Mouse (Mus musculus) gastrocnemius, postnatal 25 days (tissue): ENCODE data around the gene Gm11555. TPM values are rescaled to one million over a fixed set of nuclear protein-coding genes. Genes with fewer than 3 reads are reported as not detected.
"Not testable (repeated sequence)": the region's sequence is repeated elsewhere in the genome, so short reads cannot be mapped to it uniquely, and the experiment has no call there.

Experiments
- DNase-seq: peaks from one replicate; pipeline ENCODE4 v3.0.0; 2022
- long read RNA-seq, 2 experiments: library from polyadenylated mRNA; stranded (forward); transcript quantifications; one replicate each; pipeline ENCODE4 v2.0.0; 2021
- total RNA-seq, 2 experiments: library from RNA; stranded (reverse); gene quantifications; 1 replicate in 1 of 2; 2 replicates in 1 of 2; pipeline ENCODE4 v1.2.3; 2021

The Gm11555 gene
- not detected for total RNA-seq
- long read RNA-seq, experiment 1: 0 reads
- long read RNA-seq, experiment 2: 0 reads

DNA sequence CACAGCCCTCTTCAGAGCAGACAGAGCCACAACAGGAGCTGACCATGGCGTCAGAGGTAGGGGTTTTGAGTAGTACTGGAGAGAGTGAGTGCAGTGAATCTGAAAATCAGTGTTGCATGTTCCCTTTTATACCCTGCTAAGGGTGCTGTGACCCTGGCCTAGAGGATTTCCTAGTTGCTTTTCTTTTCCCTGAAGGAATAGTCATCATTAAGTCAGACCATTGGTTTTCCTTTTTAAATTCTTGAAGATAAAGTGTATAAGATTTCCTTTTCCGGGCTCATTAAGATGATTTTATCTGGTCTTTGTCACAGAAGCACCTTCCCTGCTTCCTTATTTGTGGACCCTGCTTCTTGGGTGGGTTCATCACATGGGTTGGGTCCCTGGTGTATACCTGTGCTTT, at the start of gene Gm11555:
Gm11555 (minus strand) TSS at position 101 of the 400 bp plus-strand sequence.
- no peak for DNase-seq

DNA sequence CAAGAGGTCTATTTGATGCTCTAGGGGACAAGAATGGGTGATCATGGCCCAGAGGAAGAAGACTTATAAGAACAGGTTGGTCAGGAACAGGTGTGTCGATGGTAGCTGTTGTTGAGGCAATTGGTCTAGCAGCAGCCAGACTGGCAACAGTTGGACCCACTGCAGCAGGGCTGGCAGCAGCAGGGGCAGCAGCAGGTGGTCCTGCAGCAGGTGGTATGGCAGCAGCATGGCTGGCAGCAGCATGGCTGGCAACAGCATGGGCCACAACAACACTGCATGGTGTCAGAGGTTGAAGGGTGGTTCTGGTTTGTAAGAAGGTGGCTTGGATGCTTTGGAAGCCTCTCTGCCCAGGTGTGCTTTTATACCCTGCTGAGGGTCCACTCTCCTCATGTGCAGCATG, 40.4 kb upstream of the Gm11555 start, which contains the start of gene Gm14190:
Gm14190 (minus strand) TSS at position 278 of the 400 bp plus-strand sequence.
- no peak for DNase-seq

- DNase-seq: not testable (repeated sequence)
Observed at GRCm38 (mm10) chr11:99685235-99685634, 35.2 kb upstream of the Gm11555 start.

GRCm38 (mm10) chr11:99683481-99683880, 33.4 kb upstream of the Gm11555 start:
- DNase-seq: no peak

DNA sequence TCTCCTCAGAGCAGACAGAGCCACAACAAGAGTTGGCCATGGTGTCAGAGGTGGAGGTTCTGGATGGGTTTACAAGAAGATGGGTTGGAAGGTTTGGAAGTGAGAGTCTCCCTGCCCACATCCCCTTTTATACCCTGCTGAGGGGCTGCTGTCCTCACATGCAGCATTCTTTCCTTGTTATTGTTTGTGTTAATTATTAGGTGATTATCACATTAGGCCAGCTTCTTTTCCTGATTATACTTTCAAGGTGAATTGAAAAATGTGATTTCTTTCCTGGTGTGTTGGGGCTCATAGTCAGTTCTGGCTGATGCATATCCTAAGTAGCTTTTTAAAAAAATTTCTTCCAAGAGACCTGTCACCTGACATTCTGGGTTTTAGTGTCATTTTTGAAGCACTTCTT, 15.8 kb upstream of the Gm11555 start, which contains the start of gene Krtap4-6:
Krtap4-6 (minus strand) TSS at position 101 of the 400 bp plus-strand sequence.
- no peak for DNase-seq

DNA sequence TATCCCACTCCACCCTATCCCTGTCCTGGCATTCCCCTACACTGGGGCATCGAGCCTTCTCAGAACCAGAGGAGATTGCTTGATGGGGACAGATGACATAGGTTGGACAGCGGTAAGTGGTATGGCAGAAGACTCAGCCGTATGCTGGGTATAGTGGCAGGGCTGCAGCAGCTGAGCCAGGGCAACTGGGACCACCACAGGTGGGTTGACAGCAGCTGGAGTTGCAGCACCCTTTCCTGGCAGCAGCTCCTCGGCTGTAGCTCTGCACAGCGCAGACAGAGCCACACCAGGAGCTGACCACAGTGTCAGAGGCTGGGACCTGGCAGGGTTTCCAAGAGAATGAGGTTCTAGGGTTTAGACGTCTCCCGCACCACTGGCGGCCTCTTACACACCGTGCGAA, 12.8 kb upstream of the Gm11555 start:
- DNase-seq: no peak

DNA sequence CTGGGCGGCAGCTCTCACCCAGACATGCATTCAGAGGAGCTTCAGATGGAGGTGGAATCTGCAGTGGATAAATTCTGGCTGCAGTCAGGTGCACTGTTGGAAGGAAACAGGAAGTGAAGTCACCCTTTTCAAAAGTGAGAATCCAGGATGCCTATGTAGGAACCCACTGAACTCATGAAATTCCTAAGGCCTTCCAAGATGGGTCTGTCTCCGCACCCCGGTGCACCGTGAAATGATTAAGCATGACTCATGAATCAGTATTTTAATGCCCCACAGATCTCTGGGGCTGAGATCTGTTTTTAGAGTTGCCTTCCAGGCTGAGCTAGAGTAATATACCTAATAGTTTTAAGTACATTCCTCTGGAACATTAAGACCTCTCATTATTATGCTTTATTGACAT, 9.2 kb upstream of the Gm11555 start:
- DNase-seq: no peak

GRCm38 (mm10) chr11:99658467-99659010, 8.5 kb upstream of the Gm11555 start, which contains the start of gene Gm11563:
Gene Gm11563 (minus strand): TSS chr11:99658960.
- DNase-seq: not testable (repeated sequence)

GRCm38 (mm10) chr11:99657051-99657450, 7.0 kb upstream of the Gm11555 start:
- no peak for DNase-seq

- no peak for DNase-seq
Observed at GRCm38 (mm10) chr11:99646444-99646843, 3.6 kb downstream of the Gm11555 start.

DNA sequence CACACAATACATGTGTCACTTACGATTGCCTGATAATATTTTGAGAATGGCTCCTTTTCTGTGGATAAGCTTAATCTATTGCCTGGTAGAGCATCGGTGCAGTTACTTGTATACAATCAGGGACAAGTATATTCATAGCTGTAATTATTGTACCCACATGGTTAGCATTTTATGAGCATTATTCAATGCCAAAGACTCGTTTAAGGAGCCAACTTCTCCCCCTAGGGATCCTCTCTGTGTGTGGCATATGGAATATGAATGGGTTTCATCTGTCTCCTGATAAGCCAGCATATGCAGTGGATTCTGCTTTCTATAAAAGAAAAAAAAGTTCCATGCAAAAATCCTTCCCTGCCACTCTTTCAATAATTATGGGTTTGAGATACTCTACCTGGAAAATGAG, 5.7 kb downstream of the Gm11555 start:
- DNase-seq: no peak

DNA sequence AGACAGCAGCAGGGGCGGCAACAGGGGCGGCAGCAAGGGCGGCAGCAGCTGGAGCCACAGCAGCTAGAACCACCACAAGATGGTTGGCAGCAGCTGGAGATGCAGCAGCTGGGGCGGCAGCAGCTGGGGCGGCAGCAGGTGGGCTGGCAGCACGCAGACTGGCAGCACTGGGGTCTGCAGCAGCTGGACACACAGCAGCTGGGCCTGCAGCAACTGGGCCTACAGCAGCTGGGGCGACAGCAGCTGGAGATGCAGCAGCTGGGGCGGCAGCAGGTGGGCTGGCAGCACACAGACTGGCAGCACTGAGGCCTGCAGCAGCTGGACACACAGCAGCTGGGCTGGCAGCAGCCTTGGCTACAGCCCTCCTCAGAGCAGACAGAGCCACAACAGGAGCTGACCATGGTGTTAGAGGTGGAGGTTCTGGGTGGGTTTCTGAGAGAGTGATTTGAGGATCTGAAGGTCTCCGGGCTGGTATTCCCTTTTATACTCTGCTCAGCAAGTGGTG, 6.3 kb downstream of the Gm11555 start, which contains the start of gene Krtap4-7:
Krtap4-7 (minus strand) TSS at position 455 of the 505 bp plus-strand sequence.
- not testable (repeated sequence) for DNase-seq

- DNase-seq: no peak
Observed at GRCm38 (mm10) chr11:99640926-99641325, 9.1 kb downstream of the Gm11555 start.

DNA sequence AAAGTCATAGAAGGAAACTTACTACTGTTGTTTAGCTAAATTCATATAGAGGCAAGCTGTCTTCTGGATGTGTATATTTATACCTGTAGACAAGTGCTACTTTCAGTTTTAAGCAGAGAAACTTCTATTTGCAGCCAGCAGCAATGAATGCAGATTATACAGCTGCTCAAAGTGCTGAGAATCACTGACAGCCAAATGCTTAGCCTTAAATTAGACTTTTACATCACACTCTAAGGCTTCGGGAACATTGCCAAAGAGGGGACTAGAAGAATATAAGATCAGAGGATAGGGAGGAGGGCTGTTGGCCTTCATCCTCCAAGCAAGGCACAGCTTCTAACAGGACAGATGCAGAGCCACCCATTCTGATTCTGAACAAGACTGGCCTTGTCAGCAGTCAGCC, 12.9 kb downstream of the Gm11555 start:
- no peak for DNase-seq

DNA sequence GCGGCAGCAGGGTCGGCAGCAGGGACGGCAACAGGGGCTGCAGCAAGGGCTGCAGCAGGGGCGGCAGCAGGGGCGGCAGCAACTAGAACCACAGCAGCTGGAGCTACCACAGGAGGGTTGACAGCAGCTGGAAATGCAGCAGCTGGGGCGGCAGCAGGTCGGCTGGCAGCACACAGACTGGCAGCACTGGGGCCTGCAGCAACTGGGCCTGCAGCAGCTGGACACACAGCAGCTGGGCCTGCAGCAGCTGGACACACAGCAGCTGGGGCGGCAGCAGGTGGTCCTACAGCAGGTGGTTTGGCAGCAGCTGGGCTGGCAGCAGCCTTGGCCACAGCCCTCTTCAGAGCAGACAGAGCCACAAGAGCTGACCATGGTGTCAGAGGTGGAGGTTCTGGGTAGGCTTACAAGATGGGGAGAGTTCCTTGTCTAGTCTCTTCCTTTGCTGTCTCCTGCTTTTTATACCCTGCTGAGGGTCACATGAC, 15.3 kb downstream of the Gm11555 start, which contains the start of gene Krtap4-2:
Krtap4-2 (minus strand) TSS at position 432 of the 482 bp plus-strand sequence.
- DNase-seq: no peak

DNA sequence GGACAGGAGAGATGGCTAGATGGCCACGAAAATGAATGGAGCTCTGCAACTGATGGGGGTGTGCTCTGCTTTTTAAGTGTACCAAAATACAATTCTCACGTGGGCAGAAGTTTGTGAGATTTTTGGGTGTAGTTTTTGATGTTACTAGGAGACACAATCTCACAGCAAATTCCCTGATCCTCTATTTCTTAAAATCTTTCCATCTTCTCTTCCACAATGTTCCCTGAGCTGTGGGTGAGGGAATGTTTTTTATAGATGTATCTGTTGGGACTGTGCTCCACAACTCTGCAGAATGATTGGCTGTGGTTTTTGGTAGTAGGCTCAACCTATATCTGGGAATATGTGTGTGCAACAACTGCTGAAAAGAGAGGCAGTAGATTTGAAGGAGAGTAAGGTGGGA, 16.7 kb downstream of the Gm11555 start:
- DNase-seq: no peak

DNA sequence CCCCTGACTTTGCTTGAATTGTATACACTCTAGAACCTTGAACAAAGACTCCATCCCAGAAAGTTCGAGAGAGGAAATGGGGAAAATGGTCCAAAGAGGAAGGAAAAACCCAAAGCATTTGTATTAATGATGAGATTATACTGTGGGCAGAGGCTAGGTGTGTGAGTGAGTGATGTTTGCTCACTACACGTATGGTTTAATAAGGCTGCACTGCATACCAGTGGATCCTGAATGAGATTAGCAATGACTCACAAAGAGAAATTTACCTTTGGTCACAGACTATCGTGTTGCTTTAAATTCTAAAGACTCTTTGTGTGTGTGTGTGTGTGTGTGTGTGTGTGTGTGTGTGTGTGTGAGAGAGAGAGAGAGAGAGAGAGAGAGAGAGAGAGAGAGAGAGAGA, 19.1 kb downstream of the Gm11555 start:
- DNase-seq: no peak

DNA sequence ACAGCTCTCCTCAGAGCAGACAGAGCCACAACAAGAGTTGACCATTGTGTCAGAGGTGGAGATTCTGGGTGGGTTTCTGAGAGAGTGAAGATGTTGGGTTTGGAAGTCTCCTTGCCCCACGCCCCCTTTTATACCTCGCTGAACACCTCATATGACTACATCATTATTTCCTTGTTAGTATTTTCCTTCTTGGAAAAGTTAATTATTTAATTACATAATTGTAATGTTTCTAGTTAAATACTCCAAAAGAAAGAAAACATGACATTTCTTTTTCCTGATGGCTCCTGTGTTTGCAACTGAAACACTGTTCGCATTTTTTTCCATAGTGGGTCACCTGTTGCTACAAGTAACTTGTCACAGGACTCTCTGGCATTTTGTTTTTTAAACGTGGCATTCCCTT, 21.9 kb downstream of the Gm11555 start, which contains the start of gene Krtap4-1:
Krtap4-1 (minus strand) TSS at position 101 of the 400 bp plus-strand sequence.
- no peak for DNase-seq

DNA sequence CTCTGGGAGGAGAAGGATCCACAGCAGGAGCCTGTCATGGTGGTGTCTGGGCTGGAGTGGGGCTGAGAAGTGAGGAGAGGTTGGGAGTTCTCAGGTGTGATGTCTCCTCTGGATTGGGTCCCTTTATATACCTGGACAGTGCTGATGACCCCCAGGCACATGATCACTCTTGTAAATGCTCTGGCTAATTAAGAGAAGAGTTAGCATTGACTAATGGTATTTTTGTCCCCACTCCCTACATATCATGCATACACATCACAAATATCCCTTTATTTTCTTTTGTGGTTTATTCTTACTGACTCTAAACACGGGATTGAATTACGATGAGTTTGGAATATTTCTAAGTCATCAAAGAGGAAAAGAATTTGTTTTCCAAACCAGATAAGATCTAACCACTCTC, 29.7 kb downstream of the Gm11555 start, which contains the start of gene Gm11562:
Gm11562 (minus strand) TSS at position 101 of the 400 bp plus-strand sequence.
- no peak for DNase-seq

GRCm38 (mm10) chr11:99614796-99615363, 35.2 kb downstream of the Gm11555 start, which contains the start of gene Krtap2-4:
Gene Krtap2-4 (minus strand): TSS chr11:99614846.
- DNase-seq: no peak

DNA sequence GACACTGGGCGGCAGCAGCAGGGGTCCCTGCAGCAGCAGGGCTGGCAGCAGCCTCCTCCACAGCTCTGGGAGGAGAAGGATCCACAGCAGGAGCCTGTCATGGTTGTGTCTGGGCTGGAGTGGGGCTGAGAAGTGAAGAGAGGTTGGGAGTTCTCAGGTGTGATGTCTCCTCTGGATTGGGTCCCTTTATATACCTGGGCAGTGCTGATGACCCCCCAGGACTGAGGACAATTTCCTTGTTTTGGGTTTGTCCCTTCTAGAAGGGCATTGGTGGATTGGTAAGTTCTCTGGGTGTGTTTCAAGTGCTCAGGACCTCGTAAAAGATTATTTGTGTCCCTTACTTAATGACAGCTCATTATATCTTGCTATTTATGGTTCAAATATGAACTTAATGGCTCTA, 39.9 kb downstream of the Gm11555 start, which contains the start of gene Gm11937:
Gm11937 (minus strand) TSS at position 101 of the 400 bp plus-strand sequence.
- not testable (repeated sequence) for DNase-seq

DNA sequence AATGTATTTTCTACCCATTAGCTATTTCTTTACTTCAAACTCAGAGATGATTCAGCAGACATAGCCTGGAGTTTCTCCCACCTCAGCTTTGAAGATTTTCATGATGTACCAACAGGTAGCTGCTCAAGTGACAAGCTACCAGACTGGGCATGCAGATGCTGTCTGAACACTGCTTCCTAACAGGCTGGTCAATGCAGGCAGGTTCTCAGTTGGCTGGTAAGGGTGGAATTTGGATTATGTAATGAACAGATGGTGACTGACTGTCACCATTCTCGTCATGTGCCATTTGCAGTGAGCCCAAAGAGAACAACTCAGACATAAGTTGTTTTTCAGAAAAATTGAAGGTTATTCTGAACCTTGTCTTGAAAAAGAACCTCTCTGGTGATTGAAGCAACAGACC, 40.9 kb downstream of the Gm11555 start:
- no peak for DNase-seq

- not testable (repeated sequence) for DNase-seq
Observed at GRCm38 (mm10) chr11:99603208-99603607, 46.8 kb downstream of the Gm11555 start, which contains the start of gene Gm11938. Gene Gm11938 (minus strand): TSS chr11:99603308.
